Mouse (Mus musculus): ENCODE data around the gene Hrct1. TPM values are rescaled to one million over a fixed set of nuclear protein-coding genes. Genes with fewer than 3 reads are reported as not detected.
A peak's percentile ranks its signal among the peaks of the same experiment; 100 is the strongest.

The Hrct1 gene
- polyA plus RNA-seq, 1 experiment from 2014 or later = 2.0 TPM

DNA sequence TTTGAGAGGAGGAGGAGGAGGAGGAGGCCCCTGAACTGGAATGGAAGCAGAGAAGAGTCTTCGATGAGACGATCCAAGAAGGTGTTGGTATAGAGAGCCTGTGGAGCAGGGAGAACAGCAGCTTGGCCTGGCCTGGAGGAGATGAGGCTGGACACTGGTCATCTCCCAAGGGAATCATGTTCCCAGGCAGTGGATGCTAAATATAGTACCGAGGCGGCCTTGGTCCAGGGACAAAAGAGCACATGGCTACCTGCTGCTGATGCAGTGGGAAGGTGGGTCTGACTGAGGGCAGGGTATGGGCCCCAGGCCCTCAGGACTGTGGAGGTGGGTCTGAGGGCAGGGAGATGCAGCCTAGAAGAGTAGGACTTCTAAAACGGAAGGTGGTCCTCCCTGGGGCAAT lies 6.2 kb downstream of the Hrct1 start:
- Histone ChIP-seq H3K27ac (ENCODE audit: low read length) (no peak overlapping the region), H3K4me2 (ENCODE audit: low read depth, low read length) (no peak overlapping the region), H3K9ac (ENCODE audit: low read length) (no peak overlapping the region), H3K4me1 (replicated peaks; ENCODE audit: control insufficient read depth, insufficient read depth, low read length) (peaks cover 36% of the 10 kb centered on the region), H3K9me3 (ENCODE audit: control insufficient read depth, low read length) (no peaks in the 10 kb centered on the region), H3K27me3 (ENCODE audit: control insufficient read depth, insufficient read depth, low read depth, low read length) (no peaks in the 10 kb centered on the region), H3K4me3 (ENCODE audit: low read length) (no peak overlapping the region), H3K36me3 (ENCODE audit: control insufficient read depth, insufficient read depth, low read length) (no peaks in the 10 kb centered on the region)
- no peak for ATAC-seq (ENCODE audit: low read depth)
- WGBS = 76% methylated on average over 5 of the region's 5 CpGs

DNA sequence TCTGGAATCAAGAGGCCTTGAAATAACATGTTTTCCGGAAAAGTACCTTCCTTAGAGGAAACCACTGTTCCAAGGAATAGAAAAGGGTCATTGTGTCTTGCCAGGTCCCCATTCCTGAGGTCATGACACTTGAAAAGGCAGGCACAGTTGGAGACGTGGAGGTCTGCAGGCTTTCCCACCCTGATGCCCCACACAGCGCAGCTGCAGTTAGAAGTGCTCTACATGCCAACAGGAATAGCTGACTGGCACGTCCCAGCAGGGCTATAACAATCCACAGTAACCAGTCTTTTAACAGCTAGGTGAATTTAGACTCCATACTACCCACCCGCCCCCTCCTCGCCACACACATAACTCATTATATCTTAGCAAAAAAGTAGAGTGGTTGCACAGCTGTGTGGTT lies 10.2 kb downstream of the Hrct1 start:
- ATAC-seq (ENCODE audit: low read depth) = no peak; the same call in 1 of the 2 replicates
- H3K27me3 ChIP-seq (ENCODE audit: control insufficient read depth, insufficient read depth, low read depth, low read length) = no peaks in the 10 kb centered on the region
- no peaks in the 10 kb centered on the region for H3K36me3 ChIP-seq (ENCODE audit: control insufficient read depth, insufficient read depth, low read length)
- peak overlapping the region; percentile 66 for H3K27ac ChIP-seq (ENCODE audit: low read length)
- no peak overlapping the region for H3K4me2 ChIP-seq (ENCODE audit: low read depth, low read length)
- H3K4me1 ChIP-seq (replicated peaks; ENCODE audit: control insufficient read depth, insufficient read depth, low read length) = peaks cover 7% of the 10 kb centered on the region; the same call in 1 of the 2 replicates
- 56% methylated on average over 6 of the region's 6 CpGs for WGBS
- H3K9ac ChIP-seq (ENCODE audit: low read length) = no peak overlapping the region
- no peaks in the 10 kb centered on the region for H3K9me3 ChIP-seq (ENCODE audit: control insufficient read depth, low read length)
- H3K4me3 ChIP-seq (ENCODE audit: low read length) = no peak overlapping the region

DNA sequence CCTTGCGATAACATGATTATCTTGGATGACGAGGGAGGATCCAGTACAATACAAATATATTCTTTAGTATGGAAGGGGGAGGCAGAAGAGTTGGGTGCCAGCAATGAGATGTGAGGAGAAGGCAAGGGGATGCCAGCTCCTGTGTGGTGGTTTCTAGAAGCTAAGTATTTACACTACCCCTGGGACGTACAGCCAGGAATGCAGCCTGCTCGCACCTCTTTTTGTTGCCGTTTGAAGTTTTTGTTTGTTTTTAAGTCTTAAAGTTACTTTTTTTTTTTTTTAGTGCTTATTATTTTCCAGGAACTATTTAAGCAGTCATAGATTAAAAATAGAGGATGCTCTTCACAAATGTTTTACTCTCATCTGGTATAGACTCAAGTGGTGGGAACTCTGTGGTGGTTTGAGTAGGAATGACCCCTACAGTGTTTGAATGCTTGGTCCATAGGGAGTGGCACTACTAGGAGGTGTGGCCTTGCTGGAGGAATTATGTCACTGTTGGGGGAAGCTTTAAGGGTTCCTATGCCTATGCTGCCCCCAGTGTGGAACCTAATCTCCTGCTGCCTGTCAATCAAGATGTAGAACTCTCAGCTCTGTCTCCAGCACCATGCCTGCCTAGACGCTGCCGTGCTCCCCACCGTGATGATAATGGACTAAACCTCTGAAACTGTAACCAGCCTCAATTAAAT lies 12.1 kb downstream of the Hrct1 start:
- WGBS = 49% methylated on average over 8 of the region's 8 CpGs

DNA sequence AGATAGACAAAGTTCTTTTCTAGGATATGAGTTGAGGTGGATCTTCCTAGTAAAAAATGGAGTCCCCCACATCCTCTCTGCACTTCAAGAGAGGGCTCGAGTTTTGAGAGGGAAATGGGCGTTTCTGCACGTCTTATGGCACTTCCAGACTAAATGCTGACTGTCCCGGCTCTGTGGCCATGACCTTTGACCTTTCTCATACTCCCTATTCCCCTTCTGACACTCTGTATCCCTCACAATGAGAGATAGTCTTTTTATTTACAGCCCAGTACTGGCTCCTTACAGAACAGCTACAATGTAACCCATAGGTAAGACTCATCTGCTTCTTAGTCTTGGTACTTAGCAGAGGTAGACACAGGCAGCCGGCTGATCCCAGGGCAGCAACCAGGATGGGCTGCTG lies 14.5 kb downstream of the Hrct1 start:
- 0 out of 2 replicates have a peak, but pooled peaks cover 2% of the 10 kb centered on the region for H3K4me1 ChIP-seq (replicated peaks; ENCODE audit: control insufficient read depth, insufficient read depth, low read length)
- no peak overlapping the region for H3K9ac ChIP-seq (ENCODE audit: low read length)
- H3K4me3 ChIP-seq (ENCODE audit: low read length) = no peak overlapping the region
- H3K36me3 ChIP-seq (ENCODE audit: control insufficient read depth, insufficient read depth, low read length) = no peaks in the 10 kb centered on the region
- H3K9me3 ChIP-seq (ENCODE audit: control insufficient read depth, low read length) = no peaks in the 10 kb centered on the region
- no peak for ATAC-seq (ENCODE audit: low read depth)
- H3K27ac ChIP-seq (ENCODE audit: low read length) = no peak overlapping the region
- WGBS = 50% methylated on average over 5 of the region's 5 CpGs
- H3K27me3 ChIP-seq (ENCODE audit: control insufficient read depth, insufficient read depth, low read depth, low read length) = no peaks in the 10 kb centered on the region
- H3K4me2 ChIP-seq (ENCODE audit: low read depth, low read length) = no peak overlapping the region

More for the DNA sequence above, 12.1 kb downstream of the Hrct1 start:
- no peaks in the 10 kb centered on the region for H3K9me3 ChIP-seq (ENCODE audit: control insufficient read depth, low read length)
- no peak for ATAC-seq (ENCODE audit: low read depth)
- no peak overlapping the region for H3K4me3 ChIP-seq (ENCODE audit: low read length)
- no peaks in the 10 kb centered on the region for H3K27me3 ChIP-seq (ENCODE audit: control insufficient read depth, insufficient read depth, low read depth, low read length)
- no peak overlapping the region for H3K27ac ChIP-seq (ENCODE audit: low read length)
- no peak overlapping the region for H3K9ac ChIP-seq (ENCODE audit: low read length)
- H3K4me2 ChIP-seq (ENCODE audit: low read depth, low read length) = no peak overlapping the region
- 0 out of 2 replicates have a peak, but pooled peaks cover 2% of the 10 kb centered on the region for H3K4me1 ChIP-seq (replicated peaks; ENCODE audit: control insufficient read depth, insufficient read depth, low read length)
- no peaks in the 10 kb centered on the region for H3K36me3 ChIP-seq (ENCODE audit: control insufficient read depth, insufficient read depth, low read length)

DNA sequence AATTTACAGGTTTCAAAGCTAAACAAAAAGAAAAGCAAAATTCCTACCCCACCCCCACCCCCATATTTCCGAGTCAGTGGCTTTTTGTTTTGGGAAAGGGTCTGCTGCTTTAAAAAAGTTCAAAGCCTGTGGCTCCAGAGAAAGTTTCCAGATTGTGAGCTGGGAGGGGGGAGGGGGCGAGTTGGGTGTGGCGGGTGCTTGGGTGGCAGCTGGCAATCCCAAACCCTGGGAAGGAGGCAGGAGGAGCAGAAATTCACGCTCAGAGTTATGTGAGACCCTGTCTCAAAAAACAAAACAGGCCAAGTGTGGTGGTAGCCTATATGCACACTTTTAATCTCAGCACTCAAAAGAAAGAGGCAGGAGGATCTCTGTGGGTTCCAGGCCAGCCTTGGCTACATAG lies 15.6 kb downstream of the Hrct1 start:
- no peak overlapping the region for H3K9ac ChIP-seq (ENCODE audit: low read length)
- H3K4me2 ChIP-seq (ENCODE audit: low read depth, low read length) = no peak overlapping the region
- H3K4me1 ChIP-seq (replicated peaks; ENCODE audit: control insufficient read depth, insufficient read depth, low read length) = no peaks in the 10 kb centered on the region; the same call in 1 of the 2 replicates
- no peaks in the 10 kb centered on the region for H3K36me3 ChIP-seq (ENCODE audit: control insufficient read depth, insufficient read depth, low read length)
- no peak for ATAC-seq (ENCODE audit: low read depth)
- H3K27me3 ChIP-seq (ENCODE audit: control insufficient read depth, insufficient read depth, low read depth, low read length) = no peaks in the 10 kb centered on the region
- no peaks in the 10 kb centered on the region for H3K9me3 ChIP-seq (ENCODE audit: control insufficient read depth, low read length)
- H3K4me3 ChIP-seq (ENCODE audit: low read length) = no peak overlapping the region
- no peak overlapping the region for H3K27ac ChIP-seq (ENCODE audit: low read length)
- 30% methylated on average over 4 of the region's 4 CpGs for WGBS

DNA sequence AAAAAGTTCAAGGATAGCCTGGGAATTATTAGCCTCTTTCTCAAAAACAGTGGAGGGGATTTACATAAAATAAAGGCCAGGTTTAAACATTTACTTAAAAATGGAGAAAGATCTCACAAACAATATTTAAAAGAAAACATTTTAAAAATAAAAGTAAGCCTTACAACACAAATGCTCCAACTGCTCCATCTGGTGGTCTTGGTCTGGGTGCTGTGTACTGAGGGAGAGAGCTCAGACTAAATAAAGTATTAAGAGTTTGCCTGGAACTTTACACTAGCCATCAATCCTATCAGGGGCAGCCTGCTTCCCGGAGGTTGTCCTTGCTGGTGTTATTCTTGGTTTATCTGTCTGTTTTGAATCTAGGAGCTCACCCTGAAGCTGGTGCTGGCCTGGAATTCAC lies 16.1 kb downstream of the Hrct1 start:
- Histone ChIP-seq H3K4me3 (ENCODE audit: low read length) (no peak overlapping the region), H3K27me3 (ENCODE audit: control insufficient read depth, insufficient read depth, low read depth, low read length) (no peaks in the 10 kb centered on the region), H3K4me1 (replicated peaks; ENCODE audit: control insufficient read depth, insufficient read depth, low read length) (peaks cover 1% of the 10 kb centered on the region; the same call in 1 of the 2 replicates), H3K9ac (ENCODE audit: low read length) (no peak overlapping the region), H3K27ac (ENCODE audit: low read length) (no peak overlapping the region), H3K4me2 (ENCODE audit: low read depth, low read length) (no peak overlapping the region), H3K9me3 (ENCODE audit: control insufficient read depth, low read length) (no peaks in the 10 kb centered on the region), H3K36me3 (ENCODE audit: control insufficient read depth, insufficient read depth, low read length) (no peaks in the 10 kb centered on the region)
- 17% methylated on average over 1 of the region's 1 CpGs for WGBS
- no peak for ATAC-seq (ENCODE audit: low read depth)

DNA sequence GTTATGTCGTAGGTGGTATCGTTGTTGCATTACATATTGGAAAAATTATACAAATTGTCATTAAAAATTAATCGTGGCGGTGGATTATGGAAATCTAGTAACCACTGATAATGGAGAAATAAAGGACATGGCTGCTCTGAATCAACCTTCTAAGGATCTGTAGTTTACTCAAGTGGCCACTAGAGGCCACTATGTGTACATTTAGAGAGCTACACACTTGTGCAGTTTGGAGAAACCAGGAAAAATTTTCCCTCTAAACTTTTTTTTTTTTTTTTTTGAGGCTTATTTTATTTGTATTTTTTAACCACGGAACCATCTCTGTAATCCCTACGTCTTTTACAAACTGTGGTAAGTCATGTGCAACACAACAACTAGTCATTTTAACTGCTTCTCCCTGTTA lies 18.2 kb downstream of the Hrct1 start:
- 11% methylated on average over 6 of the region's 6 CpGs for WGBS
- Histone ChIP-seq H3K27ac (ENCODE audit: low read length) (no peak overlapping the region), H3K4me2 (ENCODE audit: low read depth, low read length) (no peak overlapping the region), H3K4me1 (replicated peaks; ENCODE audit: control insufficient read depth, insufficient read depth, low read length) (peaks cover 3% of the 10 kb centered on the region; the same call in 1 of the 2 replicates), H3K27me3 (ENCODE audit: control insufficient read depth, insufficient read depth, low read depth, low read length) (no peaks in the 10 kb centered on the region), H3K36me3 (ENCODE audit: control insufficient read depth, insufficient read depth, low read length) (no peaks in the 10 kb centered on the region), H3K4me3 (ENCODE audit: low read length) (no peak overlapping the region), H3K9me3 (ENCODE audit: control insufficient read depth, low read length) (no peaks in the 10 kb centered on the region), H3K9ac (ENCODE audit: low read length) (no peak overlapping the region)
- no peak for ATAC-seq (ENCODE audit: low read depth)

DNA sequence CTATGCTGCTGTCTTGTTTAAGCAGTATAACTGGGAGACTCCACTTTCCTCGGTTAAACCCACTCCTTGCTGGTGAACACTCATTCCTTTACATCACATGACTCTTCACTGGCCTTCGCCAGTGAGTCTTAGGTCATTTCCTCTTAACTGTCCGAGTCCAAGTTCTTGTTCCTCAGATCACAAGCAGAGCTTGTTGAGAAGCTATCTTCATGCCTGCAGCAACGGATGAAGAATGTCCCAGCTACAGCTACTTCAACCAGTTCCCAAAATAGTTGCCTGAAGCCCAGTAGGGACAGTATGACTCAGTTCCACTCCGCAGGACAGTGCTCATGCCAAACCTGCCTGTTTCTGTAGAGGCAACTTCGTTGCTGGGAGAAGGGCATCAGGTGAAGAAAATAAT lies 30.2 kb downstream of the Hrct1 start:
- H3K27me3 ChIP-seq (ENCODE audit: control insufficient read depth, insufficient read depth, low read depth, low read length) = no peaks in the 10 kb centered on the region
- H3K4me3 ChIP-seq (ENCODE audit: low read length) = no peak overlapping the region
- WGBS = 59% methylated on average over 6 of the region's 6 CpGs
- H3K4me1 ChIP-seq (replicated peaks; ENCODE audit: control insufficient read depth, insufficient read depth, low read length) = peaks cover 5% of the 10 kb centered on the region; the same call in 1 of the 2 replicates
- ATAC-seq (ENCODE audit: low read depth) = no peak
- no peaks in the 10 kb centered on the region for H3K9me3 ChIP-seq (ENCODE audit: control insufficient read depth, low read length)
- no peak overlapping the region for H3K4me2 ChIP-seq (ENCODE audit: low read depth, low read length)
- H3K27ac ChIP-seq (ENCODE audit: low read length) = no peak overlapping the region
- H3K9ac ChIP-seq (ENCODE audit: low read length) = no peak overlapping the region
- H3K36me3 ChIP-seq (ENCODE audit: control insufficient read depth, insufficient read depth, low read length) = no peaks in the 10 kb centered on the region

DNA sequence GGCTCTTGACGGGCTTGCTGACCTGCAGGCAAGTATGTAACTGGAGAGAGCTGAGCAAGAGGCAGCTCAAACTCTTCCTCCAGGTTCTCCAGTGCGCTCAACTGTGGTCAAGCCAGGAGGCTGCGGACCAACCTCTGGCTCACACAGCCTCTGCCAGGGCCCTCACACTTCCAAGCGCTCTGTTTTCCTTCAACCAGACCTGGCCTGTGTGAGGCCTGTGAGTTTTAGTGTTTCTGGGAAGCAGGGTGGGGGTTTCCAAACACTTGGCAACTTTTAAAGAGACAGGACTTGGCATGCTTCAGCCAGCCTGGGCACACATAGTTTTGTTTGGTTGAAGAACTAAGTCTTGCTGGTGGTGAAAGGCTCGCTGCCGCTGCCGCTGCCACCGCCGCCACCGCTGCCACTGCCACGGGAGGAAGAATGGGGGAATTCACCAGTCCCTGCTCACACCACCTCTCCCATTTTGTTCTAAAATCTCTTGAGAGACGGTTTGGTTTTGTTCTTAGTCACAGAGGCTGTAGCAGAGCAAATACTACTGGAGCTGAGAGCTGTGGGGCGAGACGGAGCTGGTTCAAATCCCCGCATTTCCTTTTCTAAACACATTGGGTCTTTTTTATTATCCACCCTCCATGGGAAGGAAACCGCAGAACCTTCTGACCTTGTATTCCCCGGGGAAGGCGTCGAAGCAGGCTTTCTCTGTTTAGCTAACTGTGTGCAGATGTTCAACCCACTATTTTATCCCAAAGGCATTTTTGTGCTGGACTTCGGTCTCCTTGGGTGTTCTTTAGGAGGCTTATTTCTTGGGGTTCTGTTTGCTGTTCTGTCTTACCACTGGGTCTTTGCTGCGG lies 32.8 kb downstream of the Hrct1 start:
- no peaks in the 10 kb centered on the region for H3K9me3 ChIP-seq (ENCODE audit: control insufficient read depth, low read length)
- no peak overlapping the region for H3K4me3 ChIP-seq (ENCODE audit: low read length)
- peaks cover 5% of the 10 kb centered on the region; the same call in 1 of the 2 replicates for H3K4me1 ChIP-seq (replicated peaks; ENCODE audit: control insufficient read depth, insufficient read depth, low read length)
- no peaks in the 10 kb centered on the region for H3K36me3 ChIP-seq (ENCODE audit: control insufficient read depth, insufficient read depth, low read length)
- no peak overlapping the region for H3K9ac ChIP-seq (ENCODE audit: low read length)
- WGBS = 68% methylated on average over 21 of the region's 21 CpGs
- no peak overlapping the region for H3K4me2 ChIP-seq (ENCODE audit: low read depth, low read length)
- H3K27me3 ChIP-seq (ENCODE audit: control insufficient read depth, insufficient read depth, low read depth, low read length) = no peaks in the 10 kb centered on the region
- H3K27ac ChIP-seq (ENCODE audit: low read length) = no peak overlapping the region; the same call in 1 of the 2 replicates
- no peak for ATAC-seq (ENCODE audit: low read depth)

Measured in lung, embryonic 16.5 days (tissue).